Mouse (Mus musculus) embryonic fibroblast, embryonic 13.5 days (primary cell): ENCODE measurements at regions not wholly inside any gene's neighbourhood (a gene's known extent, or its start where the extent isn't known, plus 50 kb on each side); places are given as distances from the start of the nearest gene placed in this dataset.

ENCODE experiments used
- H3K27ac ChIP-seq: 2 replicates; pipeline ENCODE4 v1.5.1; 2012; ENCODE audit warnings: low read length, control low read depth, inconsistent platforms; ENCODE audit not compliant: insufficient read depth
- H3K4me1 ChIP-seq: 2 replicates; pipeline ENCODE4 v1.6.1; 2011; ENCODE audit warnings: low read length; ENCODE audit not compliant: control insufficient read depth, insufficient read depth
- H3K4me3 ChIP-seq: 2 replicates; pipeline ENCODE4 v1.5.1; 2011; ENCODE audit warnings: mild to moderate bottlenecking, control low read depth, low read length; ENCODE audit not compliant: insufficient read depth
- CTCF ChIP-seq: IDR thresholded peaks from 2 replicates; pipeline ENCODE4 v1.5.1; 2011; ENCODE audit warnings: mild to moderate bottlenecking, control low read depth, low read length, moderate library complexity, borderline replicate concordance; ENCODE audit not compliant: insufficient read depth
- POLR2A ChIP-seq: IDR thresholded peaks from 2 replicates; pipeline ENCODE4 v1.6.1; 2011; ENCODE audit warnings: low read depth, mild to moderate bottlenecking, control low read depth, low read length, moderate library complexity

DNA sequence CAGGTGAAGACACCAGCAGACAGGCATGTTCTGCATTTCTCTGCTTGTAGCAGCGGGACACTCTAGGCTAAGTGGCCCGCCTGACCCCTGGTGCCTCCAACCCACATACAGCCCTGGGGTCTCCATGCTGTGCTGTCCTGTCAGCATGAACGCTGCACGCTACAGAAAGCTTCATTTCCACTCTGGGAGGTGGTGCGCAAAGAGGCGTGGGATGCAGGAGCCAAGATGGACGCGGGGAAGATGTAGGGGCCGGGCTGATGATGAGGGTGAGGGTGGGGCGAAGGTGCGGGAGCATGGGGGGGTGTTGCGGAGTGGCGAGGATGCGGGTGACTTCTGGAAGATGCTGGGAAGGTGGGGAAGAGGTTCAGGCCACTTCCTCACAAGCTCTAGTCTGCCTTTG lies 88.6 kb upstream of the Hmga2 start:
- Histone ChIP-seq H3K4me1 (peaks cover 8% of the 10 kb centered on the region), H3K27ac (no peak overlapping the region), H3K4me3 (no peak overlapping the region)
- TF ChIP-seq CTCF (no peak), POLR2A (no peak)

DNA sequence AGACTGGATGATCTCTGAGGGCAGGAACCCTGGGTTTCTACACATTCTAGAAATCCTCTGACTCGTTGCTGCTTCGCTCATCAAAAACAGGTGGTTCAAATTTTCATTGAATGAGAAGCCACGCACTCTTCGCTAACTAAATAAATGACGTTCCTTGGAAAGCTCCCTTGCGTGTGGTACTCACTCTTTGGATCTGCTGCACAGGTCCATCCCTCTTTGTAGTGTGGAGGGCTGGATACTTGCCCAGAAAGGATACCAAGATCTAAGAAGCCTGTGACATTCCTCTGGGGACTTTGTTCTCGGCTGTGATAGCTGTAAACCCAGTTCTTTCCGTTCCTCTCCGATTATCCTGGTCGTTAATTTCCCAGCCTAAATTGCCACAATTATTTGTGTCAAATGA lies 87.7 kb upstream of the Hmga2 start:
- no peak for TF ChIP-seq CTCF
- TF ChIP-seq POLR2A, result no peak
- H3K4me1 ChIP-seq, result peaks cover 8% of the 10 kb centered on the region
- peak overlapping the region; percentile 50; the same call in 1 of the 2 replicates for H3K27ac ChIP-seq
- H3K4me3 ChIP-seq, result no peak overlapping the region

DNA sequence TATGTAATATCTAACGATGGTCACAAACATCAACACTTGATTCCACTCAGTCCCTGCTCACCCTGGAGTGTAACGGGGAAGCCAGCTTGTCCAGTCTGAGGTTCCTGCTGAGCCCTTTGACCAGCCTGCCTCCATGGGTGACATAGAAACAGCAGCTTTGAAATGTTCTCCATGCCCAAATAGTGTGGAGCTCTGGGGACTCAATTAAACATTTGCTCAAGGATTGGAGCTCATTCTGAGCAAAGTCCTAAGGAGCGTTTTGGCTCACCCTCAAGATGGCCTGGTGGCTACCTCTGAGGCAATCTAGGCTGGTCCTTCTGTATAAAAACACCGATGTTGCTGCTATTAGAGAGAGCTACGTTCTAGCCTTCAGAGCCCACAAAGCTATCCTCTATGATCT lies 85.6 kb upstream of the Hmga2 start:
- Histone ChIP-seq H3K27ac (no peak overlapping the region), H3K4me3 (no peak overlapping the region), H3K4me1 (peaks cover 8% of the 10 kb centered on the region)
- TF ChIP-seq CTCF (no peak), POLR2A (no peak)

DNA sequence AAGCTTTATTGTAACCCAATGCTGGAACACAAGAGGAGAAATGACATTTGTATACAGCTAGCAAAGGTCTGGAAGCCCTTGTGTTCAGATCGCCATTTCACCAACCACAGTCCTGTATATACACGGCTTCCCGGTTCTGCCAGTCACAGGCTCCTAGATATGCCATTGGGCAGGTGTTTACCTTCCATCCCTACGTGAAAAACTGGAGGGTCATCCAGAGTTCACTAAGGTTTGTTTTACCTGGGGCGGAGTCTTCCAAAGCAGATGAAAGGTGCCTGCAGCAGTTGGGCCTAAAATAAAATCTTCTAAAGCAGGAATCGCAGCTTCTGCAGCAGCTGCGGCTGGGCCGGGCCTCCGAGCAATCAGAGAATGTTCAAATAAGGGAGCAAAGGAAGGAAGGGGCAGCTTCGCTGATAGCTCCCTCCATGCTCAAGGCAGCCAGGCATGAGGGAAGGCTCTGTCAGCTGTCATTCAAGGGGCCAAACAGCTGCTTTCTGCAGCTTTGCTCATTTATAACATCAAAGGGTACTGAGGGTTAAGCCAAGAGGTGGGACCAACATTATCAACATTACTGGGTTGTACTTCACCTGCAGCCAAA lies 81.7 kb upstream of the Hmga2 start:
- Histone ChIP-seq H3K4me1 (no peaks in the 10 kb centered on the region), H3K4me3 (no peak overlapping the region), H3K27ac (no peak overlapping the region)
- no peak for TF ChIP-seq CTCF
- no peak for TF ChIP-seq POLR2A

DNA sequence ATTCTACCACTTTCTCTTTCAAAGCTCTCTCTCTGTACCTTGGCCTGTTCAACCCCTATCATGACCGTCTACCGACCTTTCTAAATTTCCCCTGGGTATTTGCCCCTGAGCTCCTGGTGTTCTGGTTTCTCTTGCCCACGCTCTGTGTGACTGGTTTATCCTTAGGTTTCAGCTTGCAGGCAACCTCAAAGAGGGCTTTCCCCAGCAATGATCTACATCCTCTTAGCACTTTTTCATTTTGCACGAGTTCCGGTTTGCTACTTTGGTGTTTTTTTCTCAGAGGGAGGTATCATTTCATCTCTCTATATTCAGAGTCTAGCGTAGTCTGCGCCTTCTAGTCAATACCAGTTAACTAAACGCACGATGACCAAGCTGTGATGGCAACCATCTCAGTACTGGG lies 79.8 kb upstream of the Hmga2 start:
- TF ChIP-seq CTCF (no peak), POLR2A (no peak)
- Histone ChIP-seq H3K4me1 (no peaks in the 10 kb centered on the region), H3K27ac (no peak overlapping the region), H3K4me3 (no peak overlapping the region)

DNA sequence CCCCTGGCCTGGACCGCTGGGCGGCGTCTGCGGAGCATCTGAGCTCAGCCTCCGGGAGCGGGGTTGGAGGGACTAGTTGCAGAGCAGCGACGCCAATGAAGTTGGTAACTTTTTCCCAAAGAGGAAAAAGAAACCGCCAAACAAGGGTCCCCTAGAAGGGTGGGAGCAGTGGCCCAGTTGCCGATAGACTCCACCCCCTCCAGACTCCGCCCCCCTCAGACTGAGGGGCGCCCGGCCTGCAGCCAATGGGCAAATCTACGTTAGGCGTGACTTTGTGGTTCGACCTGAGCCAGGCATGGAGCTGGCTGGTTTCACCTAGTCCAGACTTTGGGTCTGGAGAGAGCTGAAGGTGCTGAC lies 76.8 kb upstream of the Hmga2 start:
- H3K4me3 ChIP-seq, result peak overlapping the region; percentile 29
- no peaks in the 10 kb centered on the region for H3K4me1 ChIP-seq
- no peak overlapping the region for H3K27ac ChIP-seq
- TF ChIP-seq POLR2A, result no peak
- no peak for TF ChIP-seq CTCF

DNA sequence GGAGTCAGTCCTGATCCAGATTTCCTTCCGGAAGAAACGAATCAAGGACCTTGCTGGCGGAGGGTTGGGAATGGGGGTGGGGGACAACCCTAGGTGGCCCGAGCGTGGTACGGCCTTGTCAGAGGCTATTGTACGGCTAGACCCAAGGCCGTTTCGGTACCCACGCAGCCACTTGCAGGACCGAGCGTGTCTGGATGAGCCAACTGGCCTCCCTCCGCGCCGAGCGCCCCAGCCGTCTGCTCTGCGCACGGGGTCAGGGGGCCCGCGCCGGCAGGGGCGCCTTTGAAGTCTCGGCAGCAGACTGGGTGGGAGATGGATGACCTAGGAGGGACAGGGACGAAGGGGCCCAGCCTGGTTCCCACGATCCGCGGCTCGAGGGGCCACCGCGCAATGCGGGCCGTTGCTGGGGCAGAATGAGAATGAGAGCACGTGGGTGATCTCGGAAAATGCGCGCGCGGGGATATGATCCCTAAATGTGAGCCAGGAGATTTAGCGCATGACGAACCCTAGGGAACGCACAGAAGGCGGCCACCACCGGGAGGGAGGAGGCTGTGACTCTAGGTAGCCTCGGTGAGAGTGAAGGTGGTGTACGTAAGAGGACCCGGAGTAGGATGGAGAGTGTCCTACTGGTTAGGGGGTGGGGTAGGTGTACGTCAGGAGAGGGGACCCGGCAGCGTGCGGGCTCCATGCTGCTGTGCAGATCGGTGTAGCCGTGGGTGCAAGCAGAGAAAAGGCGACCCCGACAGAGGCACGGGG lies 76.2 kb upstream of the Hmga2 start:
- no peak overlapping the region; the same call in 1 of the 2 replicates for H3K27ac ChIP-seq
- peak overlapping the region; percentile 29 for H3K4me3 ChIP-seq
- no peaks in the 10 kb centered on the region for H3K4me1 ChIP-seq
- TF ChIP-seq CTCF (no peak), POLR2A (peak; percentile 14; the same call in 1 of the 2 replicates)

DNA sequence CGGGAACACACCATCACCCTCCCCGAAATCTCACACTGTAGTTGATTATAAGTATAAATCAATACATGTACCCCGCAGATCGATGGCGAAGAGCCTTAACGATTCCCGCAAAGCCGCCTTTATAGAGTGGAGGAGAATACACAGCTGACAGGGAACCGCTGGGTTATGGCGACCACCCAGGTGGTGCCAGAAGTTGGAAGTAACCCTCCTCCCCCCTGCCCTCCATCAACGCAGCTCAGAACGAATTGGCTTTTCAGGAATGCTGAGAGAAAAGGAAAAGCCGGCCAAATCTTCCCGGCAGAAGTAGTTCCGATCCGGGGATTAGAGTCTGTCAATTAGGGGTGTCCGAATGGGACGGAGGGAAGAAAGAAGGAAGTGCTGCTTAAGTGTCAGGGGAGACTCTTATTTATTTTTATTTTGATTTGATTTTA lies 75.6 kb upstream of the Hmga2 start:
- no peak for TF ChIP-seq CTCF
- no peak for TF ChIP-seq POLR2A
- Histone ChIP-seq H3K27ac (peak overlapping the region; percentile 9; the same call in 1 of the 2 replicates), H3K4me1 (no peaks in the 10 kb centered on the region), H3K4me3 (peak overlapping the region; percentile 7)

DNA sequence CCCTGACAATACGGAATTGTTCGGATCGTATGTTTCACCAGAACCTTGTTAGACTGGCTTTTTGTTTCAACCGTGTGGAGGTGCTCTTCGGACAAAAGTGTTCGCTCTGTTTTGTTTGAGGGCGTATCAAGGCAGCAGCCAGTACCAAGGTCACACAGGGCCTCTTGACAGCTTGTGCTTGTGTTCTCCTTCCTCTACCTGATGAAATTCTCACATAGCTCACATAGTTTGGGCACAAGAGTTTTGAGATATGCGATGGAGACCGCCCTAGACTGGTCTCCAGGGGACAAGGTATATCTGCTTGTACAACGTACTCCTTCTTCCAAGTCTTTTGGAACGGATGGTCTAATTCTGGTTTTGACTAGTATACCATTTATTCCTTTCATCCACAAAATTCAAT lies 70.9 kb upstream of the Hmga2 start:
- H3K4me3 ChIP-seq, result no peak overlapping the region
- no peak overlapping the region for H3K27ac ChIP-seq
- TF ChIP-seq POLR2A (no peak), CTCF (no peak)
- no peaks in the 10 kb centered on the region for H3K4me1 ChIP-seq

DNA sequence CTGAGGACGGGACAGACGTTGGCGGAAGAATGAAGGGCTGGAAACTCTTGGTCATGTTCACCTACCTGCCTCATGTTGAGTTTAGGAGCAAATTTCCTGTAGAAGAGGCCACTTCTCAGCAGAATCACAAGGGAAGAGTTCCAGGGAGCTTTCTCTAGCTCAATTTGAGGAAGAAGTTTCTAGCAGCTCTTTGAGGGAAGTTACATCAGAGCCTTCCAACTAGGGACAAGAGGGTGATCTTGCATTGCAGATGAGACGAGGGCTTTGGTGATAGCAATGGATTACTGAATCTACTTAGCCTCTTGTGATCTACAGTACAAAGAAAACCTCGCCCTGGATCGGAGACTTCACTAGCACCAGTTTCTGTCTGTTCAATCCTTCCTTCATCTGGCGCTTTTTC lies 65.3 kb upstream of the Hmga2 start:
- Histone ChIP-seq H3K27ac (no peak overlapping the region), H3K4me1 (no peaks in the 10 kb centered on the region), H3K4me3 (no peak overlapping the region)
- TF ChIP-seq POLR2A (no peak), CTCF (no peak)
